Mouse (Mus musculus) frontal cortex, postnatal 14 days (tissue): ENCODE measurements at regions not wholly inside any gene's neighbourhood (a gene's known extent, or its start where the extent isn't known, plus 50 kb on each side); places are given as distances from the start of the nearest gene placed in this dataset.

ENCODE experiments used
- DNase-seq, 2 experiments: peaks; one replicate each; pipeline ENCODE4 v3.0.0; 2022; ENCODE audit warnings: low spot score in 2 of 2

- DNase-seq = no peak
Observed at GRCm38 (mm10) chr14:76868831-76869230, 167.7 kb upstream of the Ccdc122 start.

DNA sequence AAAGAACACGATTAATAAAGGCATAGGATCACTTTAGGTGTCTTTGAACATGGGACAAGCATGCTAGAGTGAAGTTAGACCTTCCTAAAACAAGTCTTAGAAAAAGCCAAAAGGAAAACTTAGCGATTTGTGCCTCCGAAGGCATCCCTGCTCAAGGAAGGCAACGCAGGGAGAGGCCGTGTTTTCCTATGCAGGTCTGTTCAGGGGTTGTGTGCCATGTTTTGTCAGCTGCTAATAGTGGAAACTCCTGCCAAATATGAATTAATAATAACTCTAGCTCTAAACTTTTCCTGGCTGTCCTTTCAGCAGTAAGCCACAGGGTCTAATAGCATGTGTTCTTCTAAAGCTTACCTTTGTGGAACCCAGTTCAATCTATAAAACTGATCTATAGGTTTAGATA lies 168.4 kb upstream of the Ccdc122 start:
- DNase-seq = no peak

DNA sequence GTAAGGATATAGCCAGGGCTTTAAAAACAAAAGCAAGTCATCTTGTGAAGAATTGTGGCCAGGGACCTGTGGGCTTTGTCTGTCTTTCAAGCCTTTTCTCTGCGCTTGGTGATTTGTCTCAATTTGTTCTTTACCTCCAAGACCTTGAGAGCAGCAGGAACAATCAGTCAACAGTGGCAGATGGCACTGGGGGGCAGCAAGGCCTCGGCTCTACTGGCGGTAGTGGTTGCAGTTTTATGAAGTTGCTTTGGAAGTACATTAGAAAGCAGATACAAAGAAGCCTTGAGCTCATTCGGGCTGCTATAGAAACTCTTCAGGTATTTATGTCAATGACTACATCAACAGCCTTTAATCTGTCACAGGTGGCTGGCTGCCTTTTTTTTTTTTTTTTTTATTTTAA lies 171.9 kb upstream of the Ccdc122 start:
- no peak for DNase-seq

DNA sequence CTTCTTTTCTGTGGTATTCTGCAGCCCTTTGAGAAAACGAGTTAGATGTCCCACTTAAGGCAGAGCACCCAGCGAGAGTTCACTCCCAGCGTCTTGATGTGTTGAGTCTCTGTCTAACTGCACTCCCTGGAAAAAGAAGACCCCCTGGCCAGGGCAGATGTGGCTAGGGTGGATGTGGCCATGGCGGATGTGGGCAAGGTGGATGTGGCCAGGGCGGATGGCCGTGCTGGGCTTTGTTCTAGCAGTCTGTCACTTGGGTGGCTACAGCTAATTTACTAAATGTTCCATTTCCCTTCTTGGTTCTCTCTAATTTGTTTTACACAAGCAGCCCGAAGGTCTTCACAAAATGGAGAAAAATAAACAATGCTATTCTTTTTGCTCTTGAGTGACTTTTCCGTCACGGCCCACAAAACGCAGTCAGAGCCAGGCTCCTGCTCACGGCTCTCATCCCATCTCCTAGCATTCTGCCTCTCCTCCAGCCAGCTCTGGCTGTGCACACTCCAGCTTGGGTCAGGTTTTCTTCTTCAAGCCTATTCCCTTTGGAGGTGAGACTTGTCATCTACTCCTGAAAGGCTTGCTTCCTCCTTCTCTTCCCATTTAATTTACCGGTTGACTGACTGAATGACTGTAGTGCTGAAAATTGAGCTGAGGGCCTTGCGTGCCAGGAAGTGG lies 173.4 kb upstream of the Ccdc122 start:
- no peak for DNase-seq

DNA sequence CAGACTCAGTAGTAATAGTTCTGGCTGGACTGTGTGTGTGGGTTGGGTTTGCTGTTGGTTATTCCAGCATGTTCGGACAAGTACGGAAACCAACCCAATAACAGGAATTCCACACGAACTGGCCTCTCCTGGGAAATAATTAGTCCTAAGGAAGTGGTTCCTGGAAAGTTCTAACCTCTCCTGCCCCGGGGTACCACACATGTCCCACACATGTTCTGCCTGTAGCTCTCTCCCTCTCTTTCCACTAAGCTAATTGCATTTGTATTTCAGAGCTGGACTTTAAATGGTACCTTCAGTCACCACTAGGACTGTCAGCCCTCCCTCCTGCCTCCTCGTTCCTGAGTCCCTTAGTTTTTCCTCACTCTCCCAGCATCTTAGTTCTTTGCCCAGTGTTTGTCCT lies 178.2 kb upstream of the Ccdc122 start:
- no peak for DNase-seq

GRCm38 (mm10) chr14:76857196-76857773 lies 179.3 kb upstream of the Ccdc122 start:
- no peak for DNase-seq

DNA sequence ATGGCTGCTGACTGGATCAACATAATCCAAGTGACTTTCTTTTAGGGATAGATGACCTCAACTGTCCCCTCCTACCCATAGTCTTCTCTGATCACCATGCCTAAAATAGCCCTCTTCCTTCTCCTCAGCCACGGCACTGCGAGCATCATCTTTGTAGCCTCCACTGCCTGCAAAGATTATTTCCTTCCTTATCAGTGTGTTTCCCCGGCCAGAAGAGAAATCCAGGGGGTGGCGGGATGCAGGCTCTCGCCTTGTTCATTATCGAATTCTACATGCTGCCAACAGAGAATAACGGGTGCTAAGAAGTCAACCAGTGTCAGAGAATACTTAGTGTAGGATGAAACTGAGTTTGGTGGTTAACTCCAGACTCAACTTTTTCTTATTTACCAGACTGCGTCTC lies 180.0 kb upstream of the Ccdc122 start:
- DNase-seq = no peak

- no peak for DNase-seq
Observed at GRCm38 (mm10) chr14:76854965-76855364, 181.6 kb upstream of the Ccdc122 start.

DNA sequence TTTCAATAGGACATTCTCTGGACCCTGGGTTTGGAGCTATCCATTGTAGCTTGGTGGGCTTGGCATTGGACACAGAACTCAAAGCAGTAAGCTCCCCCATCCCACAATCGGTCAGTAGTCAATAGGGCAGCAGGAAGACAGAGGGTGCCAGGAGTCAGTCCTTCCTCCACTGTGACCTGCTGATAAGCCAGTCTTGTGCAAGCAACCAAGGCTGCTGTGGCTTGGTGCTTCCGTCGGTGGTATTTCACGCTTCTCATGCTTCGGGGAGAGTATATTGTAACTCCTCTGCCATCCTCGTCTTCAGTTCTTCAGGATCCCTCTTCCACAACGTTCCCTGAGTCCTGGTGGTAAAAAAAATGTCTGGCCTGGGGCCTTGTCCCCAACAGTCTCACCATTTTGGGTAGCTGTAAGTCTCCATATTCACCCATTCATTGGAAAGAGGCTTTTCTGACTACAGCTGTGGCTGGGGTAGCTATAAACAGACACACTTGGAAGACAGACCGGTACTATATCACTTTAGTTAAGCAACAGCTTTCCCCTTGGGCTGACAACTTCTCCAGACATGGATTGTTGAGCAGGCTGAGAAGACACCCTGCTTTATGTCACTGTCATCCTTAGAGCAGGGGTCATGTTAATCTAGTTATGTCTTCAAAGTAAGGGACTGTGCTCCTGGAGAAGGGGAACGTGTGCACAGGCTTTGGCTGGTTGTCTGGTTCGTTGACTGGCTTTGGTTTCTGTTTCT lies 184.9 kb upstream of the Ccdc122 start:
- DNase-seq = no peak

- DNase-seq = no peak
Observed at GRCm38 (mm10) chr14:76850641-76851040, 185.9 kb upstream of the Ccdc122 start.

- no peak for DNase-seq
Observed at GRCm38 (mm10) chr14:76850051-76850450, 186.5 kb upstream of the Ccdc122 start.

- DNase-seq = no peak
Observed at GRCm38 (mm10) chr14:76849636-76850035, 186.9 kb upstream of the Ccdc122 start.

DNA sequence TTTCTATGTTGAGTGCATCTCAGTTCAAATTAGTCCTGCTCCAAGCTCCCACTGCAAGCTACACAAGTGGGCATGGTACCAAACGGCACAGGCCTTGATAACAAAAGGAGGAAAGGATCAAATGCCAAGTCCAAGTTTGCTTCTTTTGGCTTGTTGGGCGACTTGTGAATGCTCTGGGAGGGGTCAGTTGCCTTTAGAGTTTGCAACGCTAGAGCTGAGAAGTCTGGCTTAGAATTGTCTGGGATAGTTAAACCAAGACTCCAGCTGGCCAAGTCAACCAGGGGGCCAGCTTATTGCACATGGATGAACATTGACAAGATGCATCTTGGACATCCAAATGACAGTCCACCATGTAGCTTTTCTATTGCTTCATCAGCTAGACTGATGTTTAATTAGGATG lies 187.5 kb upstream of the Ccdc122 start:
- DNase-seq = no peak

DNA sequence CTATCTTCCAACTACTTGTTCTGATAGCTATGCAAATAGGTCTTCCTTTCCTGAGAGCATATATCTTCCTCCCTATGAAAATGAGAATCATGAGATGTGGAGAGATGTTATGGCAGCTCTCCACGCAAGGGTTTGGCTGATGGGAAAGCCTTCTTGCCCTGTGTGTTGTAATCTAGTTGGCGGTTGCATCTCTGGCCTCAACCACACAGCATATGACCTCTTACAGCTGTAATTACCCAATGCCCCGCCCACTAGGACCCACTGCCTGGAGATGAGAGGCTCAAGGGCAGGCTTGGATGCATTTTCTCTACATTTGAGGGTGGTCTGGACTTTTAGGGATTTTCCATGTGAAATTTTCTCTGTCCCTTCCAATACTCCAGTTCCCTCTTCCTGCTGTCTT lies 190.9 kb upstream of the Ccdc122 start:
- no peak for DNase-seq

DNA sequence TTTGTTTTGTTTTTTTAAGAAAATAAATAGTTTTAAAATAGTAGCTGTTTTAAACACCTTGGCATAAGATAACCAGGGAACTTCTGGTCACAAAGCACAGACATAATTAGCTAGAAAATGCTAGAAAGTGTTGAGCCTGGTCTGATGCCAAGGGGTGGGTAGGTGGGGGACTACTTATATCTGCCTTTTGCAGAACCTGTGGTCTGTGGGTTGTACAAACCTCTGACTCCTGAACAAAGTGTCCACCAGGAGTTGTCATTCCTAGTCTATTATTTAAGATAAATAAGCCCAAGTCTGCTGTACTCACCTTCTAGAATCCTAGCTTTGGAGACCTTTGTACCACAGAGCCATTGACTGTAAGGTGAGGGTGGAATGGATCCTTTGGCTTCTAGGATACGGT lies 191.9 kb upstream of the Ccdc122 start:
- no peak for DNase-seq

GRCm38 (mm10) chr14:76837583-76838220 lies 198.9 kb upstream of the Ccdc122 start:
- no peak for DNase-seq

GRCm38 (mm10) chr14:76836926-76837516 lies 199.6 kb upstream of the Ccdc122 start:
- no peak for DNase-seq

GRCm38 (mm10) chr14:76836271-76836670 lies 200.3 kb upstream of the Ccdc122 start:
- no peak for DNase-seq

DNA sequence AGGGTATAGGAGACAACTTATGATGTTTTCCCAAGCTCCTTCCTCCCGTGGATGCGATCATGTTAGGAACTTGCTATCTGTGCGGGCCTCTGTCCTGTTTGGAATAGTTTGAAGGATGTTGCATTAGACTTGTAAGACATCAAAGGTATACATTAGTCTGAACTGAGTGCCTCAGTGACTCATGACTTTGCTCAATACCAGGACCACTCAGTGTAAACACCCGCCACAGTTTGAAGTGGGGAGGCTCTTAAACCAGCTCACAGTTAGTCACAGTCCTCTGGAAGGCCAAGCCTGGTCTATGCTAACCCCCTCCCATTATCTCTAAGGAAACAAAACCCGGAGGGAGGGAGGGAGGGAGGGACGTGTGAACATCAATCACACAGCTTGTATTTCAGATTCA lies 202.5 kb upstream of the Ccdc122 start:
- no peak for DNase-seq

- no peak for DNase-seq
Observed at GRCm38 (mm10) chr14:76829161-76829510, 207.4 kb upstream of the Ccdc122 start.

DNA sequence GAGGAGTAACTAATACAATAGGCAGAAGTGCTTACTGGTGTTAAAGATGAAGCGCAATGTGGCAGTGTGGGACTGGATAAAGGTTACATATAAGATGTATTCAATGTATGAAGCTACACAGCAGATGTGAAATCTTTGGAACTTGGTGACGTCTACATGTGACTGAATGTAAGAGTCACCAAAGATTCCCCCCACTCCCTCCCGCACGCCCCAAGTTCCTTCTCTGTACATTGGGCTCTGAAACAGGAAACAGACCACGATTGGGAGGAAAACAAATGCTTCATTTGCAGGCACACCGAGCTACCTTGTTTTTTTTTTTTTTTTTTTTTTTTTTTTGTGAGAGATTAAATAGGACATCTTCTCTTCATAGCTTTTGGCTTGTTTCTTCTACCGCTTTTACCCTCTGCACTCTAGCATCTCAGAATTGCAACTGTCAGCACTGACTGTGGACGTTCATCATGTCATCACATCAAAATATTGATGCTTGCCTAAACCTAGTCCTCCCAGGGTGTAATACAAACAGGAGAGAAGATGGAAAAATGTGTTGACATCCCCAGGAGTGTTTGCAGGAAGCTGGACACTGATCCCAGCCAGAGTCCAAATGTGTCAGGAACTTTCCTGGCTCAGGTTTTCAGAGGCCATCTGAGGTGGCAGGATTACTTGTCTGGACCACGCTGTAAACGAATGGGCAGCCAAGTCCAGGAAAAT lies 208.0 kb upstream of the Ccdc122 start:
- DNase-seq = no peak

- DNase-seq = no peak
Observed at GRCm38 (mm10) chr14:76824066-76824465, 212.5 kb upstream of the Ccdc122 start.
